Mouse (Mus musculus) forebrain, embryonic 16.5 days (tissue): Measurements from ENCODE around the gene Spdef. TPM values are rescaled to one million over a fixed set of nuclear protein-coding genes. Genes with fewer than 3 reads are reported as not detected.

Source experiments
- ATAC-seq: fragments of 200-750 bp; cut with Nextera tagmentation; 2 replicates; pipeline ENCODE4 v1.8.0; 2017; ENCODE audit warnings: mild to moderate bottlenecking, moderate library complexity
- H3K27ac ChIP-seq: fragments of 300-500 bp; sonication (generic); 2 replicates; pipeline ENCODE4 v1.5.1; 2014; ENCODE audit warnings: low read length, control low read depth
- H3K27me3 ChIP-seq: fragments of 300-500 bp; sonication (generic); replicated peaks from 2 replicates; pipeline ENCODE4 v1.6.1; 2014; ENCODE audit warnings: low read length; ENCODE audit not compliant: control insufficient read depth, insufficient read depth
- H3K36me3 ChIP-seq: fragments of 300-500 bp; sonication (generic); 2 replicates; pipeline ENCODE4 v1.6.1; 2014; ENCODE audit not compliant: control insufficient read depth, insufficient read depth
- H3K4me1 ChIP-seq: fragments of 300-500 bp; sonication (generic); replicated peaks from 2 replicates; pipeline ENCODE4 v1.6.1; 2014; ENCODE audit warnings: low read length; ENCODE audit not compliant: control insufficient read depth, insufficient read depth
- H3K4me2 ChIP-seq: fragments of 300-500 bp; sonication (generic); 2 replicates; pipeline ENCODE4 v1.6.1; 2014; ENCODE audit warnings: mild to moderate bottlenecking, low read length, control low read depth
- H3K4me3 ChIP-seq: fragments of 300-500 bp; sonication (generic); replicated peaks from 2 replicates; pipeline ENCODE4 v1.5.1; 2014; ENCODE audit warnings: mild to moderate bottlenecking, low read length, control low read depth
- H3K9ac ChIP-seq: fragments of 300-500 bp; sonication (generic); replicated peaks from 2 replicates; pipeline ENCODE4 v1.6.1; 2014; ENCODE audit warnings: low read depth, low read length, control low read depth
- H3K9me3 ChIP-seq: fragments of 300-500 bp; sonication (generic); 2 replicates; pipeline ENCODE4 v1.6.1; 2016; ENCODE audit warnings: low read length; ENCODE audit not compliant: control insufficient read depth
- WGBS: fragments of 180-500 bp; shearing (Covaris S2); extraction: QIAGEN DNeasy Blood & Tissue Kit; methylation state at CpG from one replicate; pipeline ENCODE4 v1.1.7; 2014; 5-methylcytosine and 5-hydroxymethylcytosine counted together
- polyA plus RNA-seq: library from polyadenylated mRNA; unstranded; fragments of >200 nt; fragmentation: Nextera tagmentation; extraction: Ambion mirVana; gene quantifications from 2 replicates; pipeline ENCODE4 v1.2.1, GENCODE M21; 2015

The Spdef gene
- 0.27 and 0.70 TPM in 2 replicates for polyA plus RNA-seq

- no peak for ATAC-seq
- no peak within 1 kb of the TSS for H3K4me2 ChIP-seq
- H3K4me1 ChIP-seq: 0 out of 2 replicates have a peak, but pooled peaks cover 2% of the 10 kb centered on the region
- H3K9ac ChIP-seq: no peak within 1 kb of the TSS
- H3K9me3 ChIP-seq: no peaks in the 10 kb centered on the region
- H3K4me3 ChIP-seq: no peak within 1 kb of the TSS
- H3K36me3 ChIP-seq: no peaks in the 10 kb centered on the region
- no peaks in the 10 kb centered on the region for H3K27me3 ChIP-seq
- H3K27ac ChIP-seq: no peak within 1 kb of the TSS
- 77% methylated on average over 10 of the region's 10 CpGs for WGBS
These were observed at the start of gene Spdef for GRCm38 (mm10) chr17:27728770-27729169. TSS of gene Spdef (minus strand) at chr17:27728955.

GRCm38 (mm10) chr17:27777823-27778222 lies 49.1 kb upstream of the Spdef start:
- H3K4me3 ChIP-seq: no peak overlapping the region

GRCm38 (mm10) chr17:27774198-27774597 lies 45.4 kb upstream of the Spdef start:
- Histone ChIP-seq H3K4me1 (no peaks in the 10 kb centered on the region), H3K4me3 (no peak overlapping the region), H3K9ac (no peak overlapping the region), H3K36me3 (no peaks in the 10 kb centered on the region), H3K4me2 (no peak overlapping the region), H3K27ac (no peak overlapping the region), H3K9me3 (no peaks in the 10 kb centered on the region), H3K27me3 (no peaks in the 10 kb centered on the region)
- ATAC-seq: no peak
- whole genome bisulfite sequencing: 93% methylated on average over 3 of the region's 3 CpGs

More at GRCm38 (mm10) chr17:27777823-27778222, 49.1 kb upstream of the Spdef start:
- Histone ChIP-seq H3K4me1 (no peaks in the 10 kb centered on the region), H3K36me3 (no peaks in the 10 kb centered on the region), H3K4me2 (no peak overlapping the region), H3K27me3 (no peaks in the 10 kb centered on the region), H3K9ac (no peak overlapping the region), H3K9me3 (no peaks in the 10 kb centered on the region), H3K27ac (no peak overlapping the region)
- ATAC-seq: no peak
- 86% methylated on average over 6 of the region's 6 CpGs for WGBS

- no peaks in the 10 kb centered on the region for H3K4me1 ChIP-seq
- ATAC-seq: no peak
- no peaks in the 10 kb centered on the region for H3K36me3 ChIP-seq
- WGBS: 84% methylated on average over 6 of the region's 6 CpGs
- no peak overlapping the region for H3K4me2 ChIP-seq
- H3K4me3 ChIP-seq: no peak overlapping the region
- no peaks in the 10 kb centered on the region for H3K27me3 ChIP-seq
- H3K9me3 ChIP-seq: no peaks in the 10 kb centered on the region
- no peak overlapping the region for H3K9ac ChIP-seq
- H3K27ac ChIP-seq: no peak overlapping the region
These were observed 42.9 kb upstream of the Spdef start for GRCm38 (mm10) chr17:27771616-27772015.

GRCm38 (mm10) chr17:27768817-27769542 lies 40.2 kb upstream of the Spdef start:
- H3K4me3 ChIP-seq: no peak overlapping the region
- H3K9me3 ChIP-seq: 0 out of 2 replicates have a peak, but pooled peaks cover 6% of the 10 kb centered on the region
- ATAC-seq: peak; percentile 72
- 0 out of 2 replicates have a peak, but pooled peaks cover 2% of the 10 kb centered on the region for H3K36me3 ChIP-seq
- H3K27ac ChIP-seq: no peak overlapping the region
- H3K4me1 ChIP-seq: no peaks in the 10 kb centered on the region
- H3K27me3 ChIP-seq: no peaks in the 10 kb centered on the region
- no peak overlapping the region for H3K9ac ChIP-seq
- no peak overlapping the region for H3K4me2 ChIP-seq
- WGBS: 69% methylated on average over 8 of the region's 8 CpGs

- Histone ChIP-seq H3K27ac (no peak overlapping the region), H3K9me3 (0 out of 2 replicates have a peak, but pooled peaks cover 6% of the 10 kb centered on the region), H3K27me3 (no peaks in the 10 kb centered on the region), H3K4me3 (no peak overlapping the region), H3K36me3 (0 out of 2 replicates have a peak, but pooled peaks cover 2% of the 10 kb centered on the region), H3K4me1 (no peaks in the 10 kb centered on the region), H3K4me2 (no peak overlapping the region), H3K9ac (no peak overlapping the region)
- WGBS: 79% methylated on average over 12 of the region's 12 CpGs
- ATAC-seq: no peak
These were observed 38.8 kb upstream of the Spdef start for GRCm38 (mm10) chr17:27767543-27767942.

GRCm38 (mm10) chr17:27767120-27767519 lies 38.4 kb upstream of the Spdef start:
- no peak overlapping the region for H3K4me2 ChIP-seq
- H3K27me3 ChIP-seq: no peaks in the 10 kb centered on the region
- ATAC-seq: no peak
- no peak overlapping the region for H3K9ac ChIP-seq
- WGBS: 93% methylated on average over 5 of the region's 5 CpGs
- 0 out of 2 replicates have a peak, but pooled peaks cover 6% of the 10 kb centered on the region for H3K9me3 ChIP-seq
- H3K36me3 ChIP-seq: 0 out of 2 replicates have a peak, but pooled peaks cover 2% of the 10 kb centered on the region
- no peak overlapping the region for H3K27ac ChIP-seq
- no peak overlapping the region for H3K4me3 ChIP-seq
- no peaks in the 10 kb centered on the region; the same call in 1 of the 2 replicates for H3K4me1 ChIP-seq

GRCm38 (mm10) chr17:27765066-27765465 lies 36.3 kb upstream of the Spdef start:
- H3K4me3 ChIP-seq: no peak overlapping the region
- H3K4me1 ChIP-seq: peaks cover 4% of the 10 kb centered on the region; the same call in 1 of the 2 replicates
- 0 out of 2 replicates have a peak, but pooled peaks cover 2% of the 10 kb centered on the region for H3K36me3 ChIP-seq
- ATAC-seq: no peak
- 98% methylated on average over 6 of the region's 6 CpGs for WGBS
- no peak overlapping the region for H3K27ac ChIP-seq
- H3K4me2 ChIP-seq: no peak overlapping the region
- H3K27me3 ChIP-seq: no peaks in the 10 kb centered on the region
- H3K9me3 ChIP-seq: 0 out of 2 replicates have a peak, but pooled peaks cover 6% of the 10 kb centered on the region
- no peak overlapping the region for H3K9ac ChIP-seq

- Histone ChIP-seq H3K27me3 (no peaks in the 10 kb centered on the region), H3K9me3 (0 out of 2 replicates have a peak, but pooled peaks cover 6% of the 10 kb centered on the region), H3K27ac (no peak overlapping the region), H3K4me3 (no peak overlapping the region), H3K36me3 (0 out of 2 replicates have a peak, but pooled peaks cover 2% of the 10 kb centered on the region), H3K4me1 (peaks cover 4% of the 10 kb centered on the region; the same call in 1 of the 2 replicates), H3K9ac (no peak overlapping the region), H3K4me2 (no peak overlapping the region)
- ATAC-seq: no peak
- WGBS: 100% methylated on average over 2 of the region's 2 CpGs
These were observed 35.7 kb upstream of the Spdef start for GRCm38 (mm10) chr17:27764453-27764852.
